Mouse (Mus musculus): ENCODE results near the gene Rps29. TPM values are rescaled to one million over a fixed set of nuclear protein-coding genes. Genes with fewer than 3 reads are reported as not detected.

The Rps29 gene
- total and polyA plus RNA-seq, 2 experiments from 2014 or later, result 145 to 1,361 TPM

DNA sequence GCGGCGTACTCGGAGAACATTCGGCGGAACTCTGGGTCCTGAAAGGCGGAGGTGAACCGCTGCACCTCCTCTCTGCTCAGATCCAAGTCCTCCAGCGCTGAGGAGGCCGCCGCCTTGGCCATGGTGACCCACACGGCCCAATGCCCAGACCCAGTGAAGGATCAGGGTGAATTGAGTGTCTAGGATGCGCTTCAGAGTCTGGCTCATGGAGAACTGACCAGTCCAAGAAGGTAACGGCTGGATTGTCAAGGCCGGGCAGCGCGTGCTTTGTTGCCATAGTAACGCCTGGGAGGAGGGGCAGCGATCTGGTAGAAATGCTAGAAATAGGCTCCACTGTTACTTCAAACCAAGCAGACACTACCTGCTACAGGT is 39.2 kb upstream of the Rps29 start, which contains the start of gene Dnaaf2:
TSS of gene Dnaaf2 (minus strand) at position 266 of the 372 bp plus-strand sequence.
- H3K4me1 ChIP-seq (ENCODE audit: insufficient read depth, low read length), result peaks cover 3% of the 10 kb centered on the region; the same call in 1 of the 2 replicates
- peak within 1 kb of the TSS; percentile 86 for H3K9ac ChIP-seq (replicated peaks; ENCODE audit: low read length, poor library complexity, severe bottlenecking)
- H3K4me3 ChIP-seq (ENCODE audit: low read depth, low read length), result peak within 1 kb of the TSS; percentile 94
- ATAC-seq (ENCODE audit: low FRiP score) (peak; percentile 41; the same call in 1 of the 2 replicates), DNase-seq (ENCODE audit: low spot score) (peak; percentile 79)
- H3K27ac ChIP-seq (ENCODE audit: low read depth, low read length), result peak within 1 kb of the TSS; percentile 94
- peak within 1 kb of the TSS; percentile 91 for H3K4me2 ChIP-seq (ENCODE audit: low read depth, low read length, poor library complexity, severe bottlenecking)
- TF ChIP-seq CTCF (IDR thresholded peaks at IDR 0.05), result no peak
- H3K27me3 ChIP-seq (ENCODE audit: insufficient read depth, low read length), result no peaks in the 10 kb centered on the region
- no peaks in the 10 kb centered on the region for H3K9me3 ChIP-seq (ENCODE audit: low read length)
- WGBS, result under 1% methylated on average over 18 of the region's 18 CpGs
- no peaks in the 10 kb centered on the region; the same call in 1 of the 2 replicates for H3K36me3 ChIP-seq (ENCODE audit: insufficient read depth, low read length)

DNA sequence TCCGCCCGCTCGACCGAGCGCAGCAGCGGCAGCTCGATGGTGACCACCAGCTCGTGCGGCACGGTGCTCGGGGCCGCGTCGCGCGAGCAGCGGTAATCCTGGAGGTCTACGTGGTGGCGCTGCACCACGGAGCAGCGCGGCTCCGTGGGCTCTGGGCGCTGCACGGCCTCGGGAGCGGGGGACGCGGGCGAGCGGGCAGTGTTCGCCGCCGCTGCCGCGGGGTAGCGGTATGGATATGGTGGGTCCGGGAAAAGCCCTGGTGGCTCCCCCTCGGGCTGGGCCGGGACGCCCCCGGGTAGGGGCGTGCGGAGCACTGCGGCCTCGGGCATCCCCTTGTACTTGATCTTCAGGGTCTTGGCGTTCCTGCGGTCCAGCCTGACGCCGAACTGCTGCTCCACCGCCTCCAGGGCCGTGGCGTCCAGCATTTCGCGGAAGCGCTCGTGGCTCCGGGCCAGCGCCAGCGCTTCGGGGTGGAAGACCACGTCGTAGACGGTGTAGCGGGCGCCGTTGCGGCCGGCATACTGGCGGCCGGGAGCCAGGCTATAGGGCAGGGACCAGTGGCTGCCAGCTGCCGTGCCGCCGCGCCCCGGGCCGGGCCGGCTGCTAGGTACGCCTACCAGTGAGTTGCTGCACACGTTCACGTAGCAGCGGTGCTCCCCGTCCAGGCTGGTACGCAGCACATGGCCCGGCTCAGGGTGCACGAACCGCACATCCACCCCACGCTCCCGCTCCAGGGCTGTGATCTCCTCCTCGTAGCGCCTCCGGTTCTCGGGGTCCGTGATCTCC is 38.6 kb upstream of the Rps29 start:
- H3K9me3 ChIP-seq (ENCODE audit: low read length), result no peaks in the 10 kb centered on the region
- peaks cover 3% of the 10 kb centered on the region; the same call in 1 of the 2 replicates for H3K4me1 ChIP-seq (ENCODE audit: insufficient read depth, low read length)
- peak overlapping the region; percentile 94 for H3K27ac ChIP-seq (ENCODE audit: low read depth, low read length)
- no peak for TF ChIP-seq CTCF (IDR thresholded peaks at IDR 0.05)
- WGBS, result 0% methylated on average over 94 of the region's 94 CpGs
- DNase-seq (ENCODE audit: low spot score), result peak; percentile 36
- ATAC-seq (ENCODE audit: low FRiP score), result peak; percentile 86
- peak overlapping the region; percentile 94 for H3K4me3 ChIP-seq (ENCODE audit: low read depth, low read length)
- H3K9ac ChIP-seq (replicated peaks; ENCODE audit: low read length, poor library complexity, severe bottlenecking), result peak overlapping the region; percentile 86
- H3K36me3 ChIP-seq (ENCODE audit: insufficient read depth, low read length), result no peaks in the 10 kb centered on the region; the same call in 1 of the 2 replicates
- H3K4me2 ChIP-seq (ENCODE audit: low read depth, low read length, poor library complexity, severe bottlenecking), result peak overlapping the region; percentile 91
- no peaks in the 10 kb centered on the region for H3K27me3 ChIP-seq (ENCODE audit: insufficient read depth, low read length)

DNA sequence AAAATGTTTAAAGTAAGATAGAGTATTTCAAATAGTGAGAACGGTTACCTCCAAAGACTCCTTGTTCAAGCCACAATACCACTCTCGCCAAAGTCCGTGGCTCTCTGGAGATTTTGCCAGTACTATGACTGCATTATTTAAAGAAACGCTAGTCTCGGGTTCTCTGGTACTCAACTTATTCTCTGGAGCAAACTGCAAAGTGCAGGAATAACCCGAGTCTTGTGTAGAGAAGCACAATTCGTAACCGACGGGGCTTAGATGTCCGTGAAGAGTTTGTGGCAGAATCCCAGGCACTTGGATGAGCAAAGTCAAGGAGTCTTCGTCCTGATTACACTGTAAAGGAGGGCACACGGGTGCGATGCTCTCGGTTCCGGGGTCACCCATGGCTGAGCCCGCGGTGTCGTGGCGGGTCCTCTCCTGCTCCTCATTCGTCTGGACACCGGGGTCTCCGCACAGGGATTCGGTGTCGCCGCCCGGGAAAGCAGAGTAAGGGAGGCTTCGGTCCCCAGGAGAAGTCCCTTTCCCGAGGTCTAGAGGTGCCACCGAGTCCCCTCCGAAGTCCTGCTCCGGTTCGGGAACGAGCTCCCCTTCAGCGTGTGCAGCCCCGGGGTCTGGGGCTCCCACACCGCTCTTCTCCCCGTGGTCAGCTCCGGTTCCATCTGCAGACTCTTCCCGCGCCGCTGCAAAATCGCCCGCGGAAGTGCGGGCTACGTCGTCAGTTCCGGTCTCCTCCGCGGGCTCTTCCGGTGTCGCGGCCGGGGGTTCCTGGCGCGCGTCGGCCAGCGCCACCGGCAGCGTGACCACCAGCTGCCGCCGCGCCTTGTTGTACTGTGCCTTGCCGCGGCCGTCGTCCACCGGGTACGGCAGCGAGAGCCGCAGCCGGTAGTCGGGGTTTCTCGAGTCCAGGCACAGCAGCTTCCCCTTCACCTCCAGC is 37.7 kb upstream of the Rps29 start, which contains the start of gene Gm49383:
TSS of gene Gm49383 (minus strand) at position 661 of the 934 bp plus-strand sequence.
- no peak for TF ChIP-seq CTCF (IDR thresholded peaks at IDR 0.05)
- H3K27ac ChIP-seq (ENCODE audit: low read depth, low read length), result peak within 1 kb of the TSS; percentile 94
- H3K27me3 ChIP-seq (ENCODE audit: insufficient read depth, low read length), result no peaks in the 10 kb centered on the region
- peak; percentile 88 for DNase-seq (ENCODE audit: low spot score)
- peak; percentile 78 for ATAC-seq (ENCODE audit: low FRiP score)
- H3K9me3 ChIP-seq (ENCODE audit: low read length), result no peaks in the 10 kb centered on the region
- peaks cover 3% of the 10 kb centered on the region; the same call in 1 of the 2 replicates for H3K4me1 ChIP-seq (ENCODE audit: insufficient read depth, low read length)
- H3K4me3 ChIP-seq (ENCODE audit: low read depth, low read length), result peak within 1 kb of the TSS; percentile 94
- under 1% methylated on average over 75 of the region's 75 CpGs for WGBS
- H3K36me3 ChIP-seq (ENCODE audit: insufficient read depth, low read length), result no peaks in the 10 kb centered on the region; the same call in 1 of the 2 replicates
- peak within 1 kb of the TSS; percentile 91 for H3K4me2 ChIP-seq (ENCODE audit: low read depth, low read length, poor library complexity, severe bottlenecking)
- peak within 1 kb of the TSS; percentile 86 for H3K9ac ChIP-seq (replicated peaks; ENCODE audit: low read length, poor library complexity, severe bottlenecking)

DNA sequence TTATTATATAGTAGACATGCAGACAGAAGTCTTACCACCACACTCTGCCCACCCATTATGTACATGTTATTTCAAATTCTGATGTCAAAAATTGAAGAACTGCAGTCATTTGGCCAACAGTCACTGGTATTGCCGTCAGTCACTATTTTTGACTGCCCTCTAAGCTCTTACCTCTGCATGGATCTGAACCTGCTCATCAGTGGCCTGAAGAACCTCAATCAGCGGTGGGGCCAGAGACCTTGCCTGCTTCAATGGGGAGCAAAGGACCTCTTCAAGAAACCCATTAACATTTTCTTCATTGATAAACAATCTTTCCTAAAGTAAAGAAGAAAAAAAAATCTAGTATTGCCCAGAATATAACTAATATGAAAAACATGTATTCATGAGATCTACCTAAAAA is 33.7 kb upstream of the Rps29 start:
- no peak overlapping the region for H3K27ac ChIP-seq (ENCODE audit: low read depth, low read length)
- 91% methylated on average over 2 of the region's 2 CpGs for WGBS
- H3K9ac ChIP-seq (replicated peaks; ENCODE audit: low read length, poor library complexity, severe bottlenecking), result no peak overlapping the region
- no peak for DNase-seq (ENCODE audit: low spot score)
- H3K36me3 ChIP-seq (ENCODE audit: insufficient read depth, low read length), result no peaks in the 10 kb centered on the region
- TF ChIP-seq CTCF (IDR thresholded peaks at IDR 0.05), result no peak
- H3K4me2 ChIP-seq (ENCODE audit: low read depth, low read length, poor library complexity, severe bottlenecking), result no peak overlapping the region
- no peaks in the 10 kb centered on the region for H3K27me3 ChIP-seq (ENCODE audit: insufficient read depth, low read length)
- no peak for ATAC-seq (ENCODE audit: low FRiP score)
- no peak overlapping the region for H3K4me3 ChIP-seq (ENCODE audit: low read depth, low read length)
- H3K9me3 ChIP-seq (ENCODE audit: low read length), result no peaks in the 10 kb centered on the region
- H3K4me1 ChIP-seq (ENCODE audit: insufficient read depth, low read length), result peaks cover 3% of the 10 kb centered on the region; the same call in 1 of the 2 replicates

DNA sequence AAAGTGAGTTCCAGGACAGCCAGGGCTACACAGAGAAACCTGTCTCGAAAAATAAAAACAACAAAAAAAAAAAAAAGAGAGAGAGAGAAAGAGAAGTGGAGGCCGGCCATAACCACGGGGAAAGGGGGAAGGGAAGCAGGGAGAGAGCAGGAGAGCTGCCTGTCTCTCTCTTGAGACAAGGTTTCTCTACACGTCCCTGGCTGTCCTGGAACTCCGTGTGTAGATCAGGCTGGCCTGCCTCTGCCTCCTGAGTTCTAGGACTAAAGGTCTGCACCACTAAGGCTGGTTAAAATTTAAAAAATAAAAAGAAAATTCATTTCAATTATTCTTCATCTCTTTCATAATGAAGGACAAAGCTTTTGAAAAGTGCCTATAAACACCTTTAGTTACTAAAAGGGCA is 32.4 kb upstream of the Rps29 start:
- no peaks in the 10 kb centered on the region for H3K27me3 ChIP-seq (ENCODE audit: insufficient read depth, low read length)
- H3K9ac ChIP-seq (replicated peaks; ENCODE audit: low read length, poor library complexity, severe bottlenecking), result no peak overlapping the region
- H3K4me2 ChIP-seq (ENCODE audit: low read depth, low read length, poor library complexity, severe bottlenecking), result no peak overlapping the region
- WGBS, result 92% methylated on average over 5 of the region's 5 CpGs
- ATAC-seq (ENCODE audit: low FRiP score) (no peak), DNase-seq (ENCODE audit: low spot score) (no peak)
- no peaks in the 10 kb centered on the region for H3K9me3 ChIP-seq (ENCODE audit: low read length)
- H3K36me3 ChIP-seq (ENCODE audit: insufficient read depth, low read length), result no peaks in the 10 kb centered on the region
- peaks cover 7% of the 10 kb centered on the region; the same call in 1 of the 2 replicates for H3K4me1 ChIP-seq (ENCODE audit: insufficient read depth, low read length)
- TF ChIP-seq CTCF (IDR thresholded peaks at IDR 0.05), result no peak
- no peak overlapping the region for H3K27ac ChIP-seq (ENCODE audit: low read depth, low read length)
- no peak overlapping the region for H3K4me3 ChIP-seq (ENCODE audit: low read depth, low read length)
